Mouse (Mus musculus) midbrain, embryonic 12.5 days (tissue): Measurements from ENCODE around the gene Cgnl1. TPM values are rescaled to one million over a fixed set of nuclear protein-coding genes. Genes with fewer than 3 reads are reported as not detected.

Source experiments
- ATAC-seq: fragments of 200-750 bp; cut with Nextera tagmentation; 2 replicates; pipeline ENCODE4 v1.8.0; 2017; ENCODE audit warnings: low read depth, moderate TSS enrichment, moderate library complexity; ENCODE audit not compliant: low FRiP score
- H3K27ac ChIP-seq: fragments of 300-500 bp; sonication (generic); replicated peaks from 2 replicates; pipeline ENCODE4 v1.5.1; 2016; ENCODE audit warnings: mild to moderate bottlenecking
- H3K27me3 ChIP-seq: fragments of 300-500 bp; sonication (generic); 2 replicates; pipeline ENCODE4 v1.6.1; 2016; ENCODE audit warnings: mild to moderate bottlenecking
- H3K36me3 ChIP-seq: fragments of 300-500 bp; sonication (generic); 2 replicates; pipeline ENCODE4 v1.6.1; 2016
- H3K4me1 ChIP-seq: fragments of 300-500 bp; sonication (generic); 2 replicates; pipeline ENCODE4 v1.6.1; 2016
- H3K4me2 ChIP-seq: fragments of 300-500 bp; sonication (generic); replicated peaks from 2 replicates; pipeline ENCODE4 v1.6.1; 2016; ENCODE audit warnings: mild to moderate bottlenecking, moderate library complexity
- H3K4me3 ChIP-seq: fragments of 300-500 bp; sonication (generic); 2 replicates; pipeline ENCODE4 v1.5.1; 2016; ENCODE audit warnings: mild to moderate bottlenecking
- H3K9ac ChIP-seq: fragments of 300-500 bp; sonication (generic); replicated peaks from 2 replicates; pipeline ENCODE4 v1.6.1; 2016; ENCODE audit warnings: mild to moderate bottlenecking, moderate library complexity
- H3K9me3 ChIP-seq: fragments of 300-500 bp; sonication (generic); 2 replicates; pipeline ENCODE4 v1.6.1; 2016; ENCODE audit warnings: mild to moderate bottlenecking
- WGBS: fragments of 180-500 bp; shearing (Covaris S2); methylation state at CpG from one replicate; pipeline ENCODE4 v1.1.7; 2016; 5-methylcytosine and 5-hydroxymethylcytosine counted together
- polyA plus RNA-seq: library from polyadenylated mRNA; unstranded; fragments of >200 nt; fragmentation: Nextera tagmentation; extraction: Ambion mirVana; gene quantifications from 2 replicates; pipeline ENCODE4 v1.2.1, GENCODE M21; 2016

The Cgnl1 gene
- polyA plus RNA-seq = 5.6 and 7.0 TPM in 2 replicates

GRCm38 (mm10) chr9:71770991-71771767 is at the start of gene Cgnl1:
Gene Cgnl1, minus strand, starts transcription at chr9:71771602.
- 0% methylated on average over 60 of the region's 67 CpGs for WGBS
- Histone ChIP-seq H3K27me3 (peaks cover 61% of the 10 kb centered on the region), H3K4me2 (peak within 1 kb of the TSS; percentile 94), H3K4me3 (peak within 1 kb of the TSS; percentile 65), H3K4me1 (peaks cover 12% of the 10 kb centered on the region; the same call in 1 of the 2 replicates), H3K27ac (no peak within 1 kb of the TSS), H3K9me3 (no peaks in the 10 kb centered on the region), H3K36me3 (no peaks in the 10 kb centered on the region), H3K9ac (peak within 1 kb of the TSS; percentile 63)
- peak; percentile 91 for ATAC-seq

GRCm38 (mm10) chr9:71818453-71818852 is 47.1 kb upstream of the Cgnl1 start:
- 91% methylated on average over 7 of the region's 7 CpGs for WGBS

GRCm38 (mm10) chr9:71816121-71816520 is 44.7 kb upstream of the Cgnl1 start:
- Histone ChIP-seq H3K9ac (no peak overlapping the region), H3K9me3 (no peaks in the 10 kb centered on the region), H3K4me3 (no peak overlapping the region), H3K4me1 (0 out of 2 replicates have a peak, but pooled peaks cover 3% of the 10 kb centered on the region), H3K4me2 (no peak overlapping the region), H3K27me3 (no peaks in the 10 kb centered on the region), H3K36me3 (no peaks in the 10 kb centered on the region), H3K27ac (no peak overlapping the region)
- WGBS = 74% methylated on average over 3 of the region's 3 CpGs
- ATAC-seq = no peak

More at GRCm38 (mm10) chr9:71818453-71818852, 47.1 kb upstream of the Cgnl1 start:
- Histone ChIP-seq H3K9me3 (no peaks in the 10 kb centered on the region), H3K36me3 (no peaks in the 10 kb centered on the region), H3K4me1 (no peaks in the 10 kb centered on the region), H3K9ac (no peak overlapping the region), H3K27me3 (no peaks in the 10 kb centered on the region), H3K4me3 (no peak overlapping the region), H3K27ac (no peak overlapping the region), H3K4me2 (no peak overlapping the region)
- no peak for ATAC-seq

GRCm38 (mm10) chr9:71813565-71813964 is 42.2 kb upstream of the Cgnl1 start:
- H3K27ac ChIP-seq = no peak overlapping the region
- no peak overlapping the region for H3K4me3 ChIP-seq
- H3K4me2 ChIP-seq = no peak overlapping the region
- 79% methylated on average over 3 of the region's 3 CpGs for WGBS
- no peaks in the 10 kb centered on the region for H3K9me3 ChIP-seq
- ATAC-seq = no peak
- H3K4me1 ChIP-seq = 0 out of 2 replicates have a peak, but pooled peaks cover 3% of the 10 kb centered on the region
- H3K27me3 ChIP-seq = no peaks in the 10 kb centered on the region
- H3K36me3 ChIP-seq = no peaks in the 10 kb centered on the region
- no peak overlapping the region for H3K9ac ChIP-seq

GRCm38 (mm10) chr9:71812914-71813313 is 41.5 kb upstream of the Cgnl1 start:
- Histone ChIP-seq H3K4me2 (no peak overlapping the region), H3K4me3 (no peak overlapping the region), H3K27ac (no peak overlapping the region), H3K9me3 (no peaks in the 10 kb centered on the region), H3K27me3 (no peaks in the 10 kb centered on the region), H3K36me3 (no peaks in the 10 kb centered on the region), H3K4me1 (0 out of 2 replicates have a peak, but pooled peaks cover 3% of the 10 kb centered on the region), H3K9ac (no peak overlapping the region)
- no peak for ATAC-seq
- 54% methylated on average over 4 of the region's 4 CpGs for WGBS

GRCm38 (mm10) chr9:71812402-71812801 is 41.0 kb upstream of the Cgnl1 start:
- no peak overlapping the region for H3K9ac ChIP-seq
- no peaks in the 10 kb centered on the region for H3K36me3 ChIP-seq
- no peak overlapping the region for H3K4me3 ChIP-seq
- ATAC-seq = no peak
- H3K4me2 ChIP-seq = no peak overlapping the region
- WGBS = 44% methylated on average over 4 of the region's 4 CpGs
- H3K9me3 ChIP-seq = no peaks in the 10 kb centered on the region
- no peak overlapping the region for H3K27ac ChIP-seq
- no peaks in the 10 kb centered on the region for H3K27me3 ChIP-seq
- 0 out of 2 replicates have a peak, but pooled peaks cover 3% of the 10 kb centered on the region for H3K4me1 ChIP-seq

GRCm38 (mm10) chr9:71811404-71811803 is 40.0 kb upstream of the Cgnl1 start:
- H3K4me1 ChIP-seq = 0 out of 2 replicates have a peak, but pooled peaks cover 3% of the 10 kb centered on the region
- ATAC-seq = no peak
- no peaks in the 10 kb centered on the region for H3K9me3 ChIP-seq
- H3K4me3 ChIP-seq = no peak overlapping the region
- 70% methylated on average over 5 of the region's 5 CpGs for WGBS
- no peak overlapping the region for H3K4me2 ChIP-seq
- H3K27me3 ChIP-seq = no peaks in the 10 kb centered on the region
- H3K27ac ChIP-seq = no peak overlapping the region
- H3K36me3 ChIP-seq = no peaks in the 10 kb centered on the region
- H3K9ac ChIP-seq = no peak overlapping the region

- Histone ChIP-seq H3K9me3 (no peaks in the 10 kb centered on the region), H3K9ac (no peak overlapping the region), H3K4me3 (no peak overlapping the region), H3K27me3 (no peaks in the 10 kb centered on the region), H3K36me3 (no peaks in the 10 kb centered on the region), H3K4me2 (no peak overlapping the region), H3K4me1 (0 out of 2 replicates have a peak, but pooled peaks cover 3% of the 10 kb centered on the region), H3K27ac (no peak overlapping the region)
- WGBS = 90% methylated on average over 2 of the region's 2 CpGs
- no peak for ATAC-seq
Observed at GRCm38 (mm10) chr9:71810723-71811122, 39.3 kb upstream of the Cgnl1 start.

- Histone ChIP-seq H3K36me3 (no peaks in the 10 kb centered on the region), H3K9ac (no peak overlapping the region), H3K9me3 (no peaks in the 10 kb centered on the region), H3K4me2 (0 out of 2 replicates have a peak overlapping the region, but pooled peaks have one; percentile 17), H3K27ac (no peak overlapping the region), H3K4me3 (no peak overlapping the region), H3K4me1 (0 out of 2 replicates have a peak, but pooled peaks cover 3% of the 10 kb centered on the region), H3K27me3 (0 out of 2 replicates have a peak, but pooled peaks cover 6% of the 10 kb centered on the region)
- 44% methylated on average over 11 of the region's 11 CpGs for WGBS
- no peak for ATAC-seq
Observed at GRCm38 (mm10) chr9:71808640-71809254, 37.3 kb upstream of the Cgnl1 start.

GRCm38 (mm10) chr9:71807801-71808200 is 36.4 kb upstream of the Cgnl1 start:
- no peak for ATAC-seq
- Histone ChIP-seq H3K36me3 (no peaks in the 10 kb centered on the region), H3K9me3 (no peaks in the 10 kb centered on the region), H3K27me3 (0 out of 2 replicates have a peak, but pooled peaks cover 6% of the 10 kb centered on the region), H3K27ac (no peak overlapping the region), H3K4me3 (no peak overlapping the region), H3K4me1 (0 out of 2 replicates have a peak, but pooled peaks cover 3% of the 10 kb centered on the region), H3K4me2 (no peak overlapping the region), H3K9ac (no peak overlapping the region)
- WGBS = 68% methylated on average over 4 of the region's 4 CpGs

GRCm38 (mm10) chr9:71806422-71806805 is 35.0 kb upstream of the Cgnl1 start:
- H3K9me3 ChIP-seq = no peaks in the 10 kb centered on the region
- 7% methylated on average over 2 of the region's 2 CpGs for WGBS
- no peak overlapping the region for H3K27ac ChIP-seq
- 0 out of 2 replicates have a peak, but pooled peaks cover 6% of the 10 kb centered on the region for H3K27me3 ChIP-seq
- no peak overlapping the region for H3K4me2 ChIP-seq
- ATAC-seq = no peak; the same call in 1 of the 2 replicates
- no peaks in the 10 kb centered on the region for H3K36me3 ChIP-seq
- no peak overlapping the region for H3K4me3 ChIP-seq
- H3K9ac ChIP-seq = no peak overlapping the region
- no peaks in the 10 kb centered on the region for H3K4me1 ChIP-seq
